Mouse (Mus musculus): ENCODE data around the gene Cadps2.

- no peak for TF ChIP-seq EP300 (IDR thresholded peaks at IDR 0.05; ENCODE audit: insufficient read depth, low read depth, low read length)
- TF ChIP-seq POLR2A (IDR thresholded peaks at IDR 0.05; ENCODE audit: insufficient read depth, low read length): no peak
These were observed at the start of gene Cadps2 for GRCm38 (mm10) chr6:23839009-23839811.
